Mouse (Mus musculus) kidney, embryonic 16.5 days (tissue): ENCODE measurements at regions not wholly inside any gene's neighbourhood (a gene's known extent, or its start where the extent isn't known, plus 50 kb on each side); places are given as distances from the start of the nearest gene placed in this dataset.

Experiments used
- ATAC-seq: fragments of 200-750 bp; cut with Nextera tagmentation; 2 replicates; pipeline ENCODE4 v1.8.0; 2017; ENCODE audit warnings: moderate TSS enrichment; ENCODE audit not compliant: low FRiP score, low TSS enrichment
- H3K27ac ChIP-seq: fragments of 300-500 bp; sonication (generic); 2 replicates; pipeline ENCODE4 v1.5.1; 2014; ENCODE audit warnings: low read length
- H3K27me3 ChIP-seq: fragments of 300-500 bp; sonication (generic); 2 replicates; pipeline ENCODE4 v1.6.1; 2014; ENCODE audit warnings: low read length, control low read depth, mixed read lengths; ENCODE audit not compliant: insufficient read depth
- H3K36me3 ChIP-seq: fragments of 300-500 bp; sonication (generic); 2 replicates; pipeline ENCODE4 v1.6.1; 2014; ENCODE audit warnings: low read length, control low read depth, mixed read lengths; ENCODE audit not compliant: insufficient read depth
- H3K4me1 ChIP-seq: fragments of 300-500 bp; sonication (generic); 2 replicates; pipeline ENCODE4 v1.6.1; 2014; ENCODE audit warnings: low read length, control low read depth, mixed read lengths; ENCODE audit not compliant: insufficient read depth
- H3K4me2 ChIP-seq: fragments of 300-500 bp; sonication (generic); replicated peaks from 2 replicates; pipeline ENCODE4 v1.6.1; 2014; ENCODE audit warnings: low read depth, low read length
- H3K4me3 ChIP-seq: fragments of 300-500 bp; sonication (generic); 2 replicates; pipeline ENCODE4 v1.5.1; 2014; ENCODE audit warnings: mild to moderate bottlenecking, low read length
- H3K9ac ChIP-seq: fragments of 300-500 bp; sonication (generic); replicated peaks from 2 replicates; pipeline ENCODE4 v1.6.1; 2014; ENCODE audit warnings: low read length
- H3K9me3 ChIP-seq: fragments of 300-500 bp; sonication (generic); 2 replicates; pipeline ENCODE4 v1.6.1; 2016; ENCODE audit warnings: low read length, control low read depth
- WGBS: fragments of 180-500 bp; shearing (Covaris S2); extraction: QIAGEN DNeasy Blood & Tissue Kit; methylation state at CpG from one replicate; pipeline ENCODE4 v1.1.7; 2014; 5-methylcytosine and 5-hydroxymethylcytosine counted together

DNA sequence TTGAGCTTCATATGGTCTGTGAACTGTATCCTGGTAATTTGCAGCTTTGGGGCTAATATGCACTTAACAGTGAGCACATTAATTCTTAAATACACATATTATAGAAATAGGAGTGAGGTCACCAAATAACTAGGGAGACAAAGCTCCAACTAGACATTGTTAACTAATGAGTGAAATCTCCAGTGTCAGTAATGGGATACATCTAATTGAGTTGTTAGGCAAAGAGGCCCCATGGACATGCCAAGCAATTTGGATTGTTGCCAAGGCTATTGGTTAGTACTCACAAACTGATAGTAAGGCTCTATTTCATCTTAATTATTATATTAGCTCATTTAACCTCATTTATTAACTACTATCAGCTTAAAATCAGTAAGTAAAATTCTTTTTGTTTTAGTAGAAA is 698.5 kb downstream of the Triml1 start:
- Histone ChIP-seq H3K9me3 (no peaks in the 10 kb centered on the region), H3K4me2 (no peak overlapping the region), H3K4me3 (no peak overlapping the region), H3K27me3 (no peaks in the 10 kb centered on the region), H3K9ac (no peak overlapping the region), H3K36me3 (no peaks in the 10 kb centered on the region), H3K4me1 (no peaks in the 10 kb centered on the region), H3K27ac (no peak overlapping the region)
- ATAC-seq = no peak

DNA sequence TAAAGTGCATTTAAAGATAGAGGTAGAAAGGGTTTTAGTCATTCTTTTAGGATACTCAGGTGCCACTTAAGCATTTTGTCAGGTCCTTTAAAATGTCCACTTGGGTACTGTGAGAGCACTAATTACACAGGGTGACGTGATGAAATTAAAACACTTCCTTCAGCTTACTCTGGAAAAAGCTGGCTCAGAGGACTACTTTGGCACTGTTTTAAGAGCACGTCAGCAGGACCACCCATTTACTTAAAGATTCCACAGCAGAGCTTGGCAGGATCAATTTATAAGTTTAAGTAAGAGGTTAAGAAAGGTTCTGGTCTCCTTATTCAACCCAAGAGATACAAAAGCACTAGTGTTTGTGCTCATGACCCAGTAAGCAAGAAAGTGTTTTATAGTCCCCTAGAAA is 738.7 kb downstream of the Triml1 start:
- no peak for ATAC-seq
- no peaks in the 10 kb centered on the region for H3K4me1 ChIP-seq
- no peak overlapping the region for H3K4me2 ChIP-seq
- WGBS = 64% methylated on average over 2 of the region's 2 CpGs
- no peaks in the 10 kb centered on the region for H3K27me3 ChIP-seq
- H3K9ac ChIP-seq = no peak overlapping the region
- no peak overlapping the region for H3K27ac ChIP-seq
- no peaks in the 10 kb centered on the region for H3K9me3 ChIP-seq
- H3K4me3 ChIP-seq = no peak overlapping the region
- H3K36me3 ChIP-seq = no peaks in the 10 kb centered on the region

DNA sequence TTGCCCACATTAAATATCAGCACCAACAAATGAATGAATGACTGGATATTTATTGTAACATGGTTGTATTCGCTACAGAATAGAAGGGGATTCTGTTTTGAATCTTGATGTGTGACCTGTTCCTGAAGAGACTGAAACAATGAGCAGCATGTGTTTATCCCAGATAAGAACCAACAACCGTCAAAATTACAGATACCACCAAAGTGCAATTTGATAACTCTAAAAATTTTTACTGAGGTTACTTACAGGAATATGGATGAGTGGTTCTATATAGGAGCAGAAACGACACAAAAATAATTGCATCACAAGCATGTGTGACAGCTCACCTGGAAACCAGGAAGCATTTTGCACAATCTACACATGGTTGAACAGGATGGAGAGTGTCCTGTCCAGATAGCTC is 744.4 kb downstream of the Triml1 start:
- ATAC-seq = no peak
- 85% methylated on average over 3 of the region's 3 CpGs for WGBS
- H3K9ac ChIP-seq = no peak overlapping the region

DNA sequence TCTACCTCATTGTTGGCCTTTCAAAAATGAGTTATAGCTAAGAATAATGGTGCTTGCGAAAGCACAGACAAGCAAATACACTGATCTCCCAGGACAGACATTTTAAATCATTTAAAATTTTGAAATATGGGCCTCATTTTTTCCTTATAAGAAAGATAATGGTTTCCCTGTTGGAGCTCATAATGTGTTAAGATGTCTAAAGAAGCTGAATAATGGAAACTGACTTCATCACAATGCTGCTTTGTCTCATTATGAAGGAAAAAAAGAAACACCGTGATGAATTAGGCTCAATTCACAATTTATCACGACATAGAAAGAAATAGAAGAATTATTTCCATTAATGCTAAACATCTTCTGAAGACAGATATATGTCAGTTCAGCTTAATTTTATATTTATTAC is 752.5 kb downstream of the Triml1 start:
- H3K4me2 ChIP-seq = no peak overlapping the region
- no peaks in the 10 kb centered on the region for H3K36me3 ChIP-seq
- no peak overlapping the region for H3K4me3 ChIP-seq
- no peak overlapping the region for H3K27ac ChIP-seq
- ATAC-seq = no peak
- no peak overlapping the region for H3K9ac ChIP-seq
- 81% methylated on average over 3 of the region's 3 CpGs for WGBS
- H3K4me1 ChIP-seq = no peaks in the 10 kb centered on the region
- H3K9me3 ChIP-seq = no peaks in the 10 kb centered on the region
- H3K27me3 ChIP-seq = no peaks in the 10 kb centered on the region

More for the DNA sequence above, 744.4 kb downstream of the Triml1 start:
- Histone ChIP-seq H3K36me3 (no peaks in the 10 kb centered on the region), H3K9me3 (no peaks in the 10 kb centered on the region), H3K4me3 (no peak overlapping the region), H3K27ac (no peak overlapping the region), H3K4me1 (no peaks in the 10 kb centered on the region), H3K4me2 (no peak overlapping the region), H3K27me3 (no peaks in the 10 kb centered on the region)

DNA sequence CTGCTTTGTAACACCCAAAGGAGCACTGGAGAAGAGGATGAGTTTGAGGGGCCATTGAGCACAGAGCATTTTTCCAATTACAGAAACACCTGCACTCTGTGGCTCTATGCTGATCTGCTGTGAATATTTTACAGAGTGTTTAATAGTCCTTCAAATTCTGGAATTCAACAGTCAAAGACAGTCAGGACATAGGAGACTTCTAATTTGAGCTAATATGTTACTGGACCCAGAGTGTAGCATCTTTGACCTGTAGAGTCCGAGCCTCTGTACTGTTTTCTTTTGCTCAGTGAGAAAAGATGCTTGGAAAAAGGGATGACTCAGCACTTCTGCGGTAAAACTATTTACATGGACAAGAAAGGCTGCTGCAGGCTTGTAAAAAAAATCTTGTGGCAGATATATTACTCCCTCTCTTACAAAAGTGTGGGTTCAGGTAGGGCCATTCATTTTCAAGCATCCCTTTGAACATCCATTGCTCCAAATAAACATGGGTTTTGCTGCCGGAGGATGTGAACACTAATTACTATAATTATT is 793.1 kb downstream of the Triml1 start:
- H3K27ac ChIP-seq = no peak overlapping the region
- H3K4me3 ChIP-seq = no peak overlapping the region
- peak; percentile 87 for ATAC-seq
- no peak overlapping the region for H3K9ac ChIP-seq
- H3K36me3 ChIP-seq = no peaks in the 10 kb centered on the region
- 0 out of 2 replicates have a peak, but pooled peaks cover 4% of the 10 kb centered on the region for H3K9me3 ChIP-seq
- H3K4me2 ChIP-seq = no peak overlapping the region
- WGBS = 19% methylated on average over 3 of the region's 3 CpGs
- no peaks in the 10 kb centered on the region for H3K4me1 ChIP-seq
- H3K27me3 ChIP-seq = no peaks in the 10 kb centered on the region

DNA sequence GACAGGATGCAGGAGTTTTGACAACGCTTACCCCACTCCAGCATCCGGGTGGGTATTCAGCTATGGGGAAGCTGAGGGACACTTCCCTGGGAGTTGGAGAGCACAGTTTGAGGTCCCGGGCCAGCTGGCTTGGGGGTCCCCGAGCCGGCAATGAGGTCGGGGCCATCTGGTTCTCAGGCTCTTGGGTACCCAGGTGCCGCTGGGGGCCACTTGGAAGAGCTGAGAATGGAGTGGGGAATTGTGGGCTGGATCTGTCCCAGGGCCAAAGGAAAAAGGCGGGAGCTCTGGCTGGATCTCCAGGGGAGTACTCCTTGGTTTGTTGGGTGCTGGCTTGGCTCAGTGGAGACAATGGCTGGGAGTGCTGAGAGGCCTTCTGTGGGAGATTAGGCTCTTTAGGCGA is 806.6 kb downstream of the Triml1 start:
- ATAC-seq = no peak
- Histone ChIP-seq H3K4me2 (no peak overlapping the region), H3K4me1 (no peaks in the 10 kb centered on the region), H3K9ac (no peak overlapping the region), H3K27me3 (no peaks in the 10 kb centered on the region), H3K9me3 (no peaks in the 10 kb centered on the region), H3K4me3 (no peak overlapping the region), H3K36me3 (no peaks in the 10 kb centered on the region), H3K27ac (no peak overlapping the region)
- WGBS = 87% methylated on average over 9 of the region's 9 CpGs

DNA sequence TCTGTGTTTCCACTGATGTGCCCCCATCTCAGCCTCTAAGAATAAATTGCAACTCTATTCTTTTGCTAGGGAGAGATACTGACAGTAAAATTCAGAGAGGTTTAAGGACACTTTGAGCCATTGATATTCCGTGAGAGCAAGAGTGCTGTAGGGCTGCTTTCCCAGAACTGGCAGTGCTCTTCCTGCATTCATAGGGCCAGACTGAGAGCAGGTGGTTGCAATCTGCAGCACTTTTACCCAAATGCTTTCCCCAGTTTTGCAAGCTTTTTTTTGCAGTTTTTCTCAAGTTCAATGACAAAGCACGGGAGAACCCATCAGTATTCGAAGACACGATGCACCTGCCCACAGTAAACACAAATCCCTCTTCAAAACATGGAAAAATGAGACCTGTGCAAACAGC is 816.6 kb downstream of the Triml1 start:
- no peaks in the 10 kb centered on the region for H3K4me1 ChIP-seq
- ATAC-seq = no peak
- no peaks in the 10 kb centered on the region for H3K36me3 ChIP-seq
- H3K27me3 ChIP-seq = no peaks in the 10 kb centered on the region
- H3K4me3 ChIP-seq = no peak overlapping the region
- no peak overlapping the region for H3K4me2 ChIP-seq
- H3K9ac ChIP-seq = no peak overlapping the region
- H3K9me3 ChIP-seq = no peaks in the 10 kb centered on the region
- no peak overlapping the region for H3K27ac ChIP-seq
- WGBS = 76% methylated on average over 4 of the region's 4 CpGs

DNA sequence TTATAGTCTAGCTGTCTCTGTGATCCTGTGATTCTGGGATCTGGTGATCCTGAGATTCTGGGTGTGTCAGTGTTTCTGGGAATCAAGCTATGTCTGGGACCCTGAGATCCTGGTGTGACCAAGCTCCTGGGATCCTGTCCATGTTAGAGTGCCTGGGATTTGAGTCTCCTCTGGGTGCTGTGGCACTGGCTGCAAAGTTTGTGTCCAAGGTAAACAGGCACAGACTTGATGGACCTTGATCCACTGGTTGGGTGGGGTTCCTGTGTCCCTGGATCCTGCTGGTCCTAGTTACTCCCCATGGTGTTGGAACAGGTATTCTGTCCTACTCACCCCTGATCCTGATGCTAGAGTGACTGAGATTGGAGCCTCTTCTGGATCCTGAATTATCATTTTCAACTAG is 818.4 kb downstream of the Triml1 start:
- H3K27ac ChIP-seq = no peak overlapping the region
- no peaks in the 10 kb centered on the region for H3K9me3 ChIP-seq
- no peaks in the 10 kb centered on the region for H3K36me3 ChIP-seq
- no peak overlapping the region for H3K9ac ChIP-seq
- no peaks in the 10 kb centered on the region for H3K27me3 ChIP-seq
- H3K4me1 ChIP-seq = no peaks in the 10 kb centered on the region
- ATAC-seq = no peak
- H3K4me3 ChIP-seq = no peak overlapping the region
- no peak overlapping the region for H3K4me2 ChIP-seq

DNA sequence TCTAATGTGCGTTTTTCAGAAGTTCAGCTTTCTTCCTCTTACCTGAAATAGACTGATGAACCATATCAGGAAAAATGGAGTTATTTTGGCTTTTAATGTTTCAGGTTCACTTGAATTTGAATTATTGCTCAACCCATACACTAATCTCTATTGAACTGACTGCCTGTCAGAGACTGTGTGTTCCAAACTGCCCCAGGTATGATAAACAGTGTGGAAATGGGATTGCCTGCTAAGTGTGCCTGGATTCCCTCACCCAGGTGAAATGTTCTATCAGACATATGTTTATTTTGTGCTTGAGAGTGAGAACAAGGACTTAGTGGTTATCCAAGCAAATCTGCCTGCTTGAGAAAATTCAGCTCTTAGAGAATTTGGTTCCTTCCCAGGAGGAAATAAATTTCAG is 830.2 kb downstream of the Triml1 start:
- Histone ChIP-seq H3K36me3 (no peaks in the 10 kb centered on the region), H3K27ac (no peak overlapping the region), H3K9ac (no peak overlapping the region), H3K4me1 (no peaks in the 10 kb centered on the region), H3K9me3 (no peaks in the 10 kb centered on the region), H3K4me2 (no peak overlapping the region), H3K27me3 (no peaks in the 10 kb centered on the region), H3K4me3 (no peak overlapping the region)
- ATAC-seq = no peak
- WGBS = 85% methylated on average over 1 of the region's 1 CpGs

DNA sequence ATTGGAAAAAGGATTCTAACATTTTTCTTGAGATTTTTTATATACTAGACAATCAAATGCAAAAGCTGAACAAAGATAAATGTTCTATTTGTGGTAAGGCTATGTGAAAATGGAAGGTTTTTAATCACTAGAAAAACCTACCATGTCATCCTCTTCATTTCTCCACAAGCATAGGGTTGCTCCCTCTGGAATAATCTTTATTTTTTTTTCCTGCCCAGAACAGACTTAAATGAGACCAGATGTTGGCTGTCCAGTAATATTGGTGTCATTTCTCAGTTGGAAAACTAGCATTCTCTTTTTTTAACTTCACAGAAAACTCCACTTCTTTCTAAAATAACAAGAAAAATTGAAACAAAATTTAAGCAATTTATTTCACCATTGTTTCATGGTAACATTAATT is 849.9 kb downstream of the Triml1 start:
- no peaks in the 10 kb centered on the region for H3K27me3 ChIP-seq
- H3K4me3 ChIP-seq = no peak overlapping the region
- H3K36me3 ChIP-seq = no peaks in the 10 kb centered on the region
- no peaks in the 10 kb centered on the region for H3K9me3 ChIP-seq
- H3K4me2 ChIP-seq = no peak overlapping the region
- no peaks in the 10 kb centered on the region for H3K4me1 ChIP-seq
- H3K27ac ChIP-seq = no peak overlapping the region
- H3K9ac ChIP-seq = no peak overlapping the region
- ATAC-seq = no peak

DNA sequence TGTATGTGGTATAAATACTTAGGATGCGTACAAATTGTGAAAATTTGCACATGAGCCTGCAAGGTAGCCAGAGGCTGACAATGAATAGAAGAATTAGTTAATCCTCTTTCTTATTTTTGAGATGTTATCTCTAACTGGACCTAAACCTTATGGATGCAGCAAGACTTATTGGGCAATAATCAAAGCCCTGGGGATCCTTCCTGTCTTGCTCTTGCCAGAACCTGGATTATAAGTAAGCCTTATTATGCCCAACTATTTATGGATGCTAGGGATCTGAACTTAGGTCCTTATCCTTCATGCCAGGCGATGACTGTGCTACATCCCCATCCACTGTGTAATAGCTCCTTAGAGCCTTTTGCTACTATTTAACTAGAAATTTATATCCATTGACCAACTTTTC is 859.3 kb downstream of the Triml1 start:
- H3K9ac ChIP-seq = no peak overlapping the region
- 86% methylated on average over 2 of the region's 2 CpGs for WGBS
- H3K27ac ChIP-seq = no peak overlapping the region
- no peak overlapping the region for H3K4me2 ChIP-seq
- ATAC-seq = no peak
- no peaks in the 10 kb centered on the region for H3K27me3 ChIP-seq
- H3K36me3 ChIP-seq = no peaks in the 10 kb centered on the region
- no peak overlapping the region for H3K4me3 ChIP-seq
- H3K4me1 ChIP-seq = no peaks in the 10 kb centered on the region
- no peaks in the 10 kb centered on the region for H3K9me3 ChIP-seq
